Mouse (Mus musculus) testis, postnatal 14 days (tissue): ENCODE results near the gene Gabbr2.

Experiments
- DNase-seq: peaks from one replicate; pipeline ENCODE4 v3.0.0; 2021; ENCODE audit warnings: low spot score

The Gabbr2 gene

DNA sequence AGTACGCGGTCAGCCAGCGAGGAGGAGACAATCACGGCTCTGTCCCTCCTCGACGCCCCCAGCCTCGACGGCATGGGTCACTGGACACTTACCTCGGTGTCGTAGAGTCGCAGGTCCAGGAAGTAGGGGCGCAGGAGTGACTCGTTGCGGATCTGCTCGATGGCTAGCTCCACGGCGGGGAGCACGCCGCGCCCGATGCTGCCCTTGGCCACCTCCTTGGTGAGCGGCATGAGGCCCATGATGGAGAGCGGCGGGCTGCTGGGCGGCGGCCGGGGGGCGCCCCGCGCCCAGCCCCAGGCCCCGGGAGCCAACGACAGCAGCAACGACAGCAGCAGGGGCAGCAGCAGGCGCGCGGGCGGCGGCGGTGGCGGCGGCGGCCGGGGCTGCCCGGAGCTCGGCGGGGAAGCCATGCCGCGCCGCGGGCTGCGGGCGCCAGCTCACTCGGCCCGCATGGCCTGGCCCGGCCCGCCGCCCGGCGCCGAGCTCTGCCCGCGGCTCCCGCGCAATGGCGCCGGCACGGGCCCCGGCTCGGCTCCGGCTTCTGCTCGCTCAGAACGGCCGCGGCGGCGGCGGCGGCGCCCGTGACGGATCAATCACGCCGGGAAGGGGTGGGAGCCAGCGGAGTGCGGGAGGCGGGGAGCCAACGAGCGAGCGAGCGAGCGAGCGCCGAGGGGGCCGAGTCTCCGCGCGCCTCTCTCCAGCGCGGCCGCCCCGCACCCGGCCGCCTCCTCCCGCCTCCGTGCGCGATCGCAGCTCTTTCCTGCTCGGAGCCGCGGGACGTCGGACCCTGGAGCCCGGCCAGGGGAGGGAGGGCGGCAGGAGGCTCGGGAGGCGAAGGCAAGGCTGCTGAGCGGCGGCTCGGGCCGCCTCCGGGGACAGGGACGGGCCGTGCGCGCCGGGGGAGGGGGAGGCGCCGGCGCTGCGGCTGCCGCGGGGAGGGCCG lies at the start of gene Gabbr2:
Gene Gabbr2, minus strand, starts transcription at position 858 of the 943 bp plus-strand sequence.
- DNase-seq = no peak

DNA sequence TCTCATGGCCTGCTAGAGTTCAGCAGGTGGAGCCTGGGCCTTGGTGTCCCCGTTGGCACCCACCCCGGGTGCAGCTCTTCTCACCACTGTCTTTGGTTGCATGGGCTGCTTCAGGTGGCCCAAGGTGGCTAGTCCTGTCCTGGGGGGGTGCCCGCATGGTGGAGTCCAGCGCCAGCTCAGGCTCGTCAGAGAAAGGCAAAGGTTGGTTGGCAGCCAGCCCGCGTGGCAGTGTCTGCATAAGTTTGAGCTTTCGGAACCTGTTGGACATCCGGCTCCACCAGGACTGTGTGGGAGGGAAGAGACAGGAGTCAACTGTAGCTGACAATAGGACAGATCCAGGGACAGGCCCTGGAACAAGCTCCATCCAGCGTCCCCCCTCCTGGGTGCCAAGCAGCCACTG lies 47.9 kb upstream of the Gabbr2 start:
- DNase-seq = no peak

DNA sequence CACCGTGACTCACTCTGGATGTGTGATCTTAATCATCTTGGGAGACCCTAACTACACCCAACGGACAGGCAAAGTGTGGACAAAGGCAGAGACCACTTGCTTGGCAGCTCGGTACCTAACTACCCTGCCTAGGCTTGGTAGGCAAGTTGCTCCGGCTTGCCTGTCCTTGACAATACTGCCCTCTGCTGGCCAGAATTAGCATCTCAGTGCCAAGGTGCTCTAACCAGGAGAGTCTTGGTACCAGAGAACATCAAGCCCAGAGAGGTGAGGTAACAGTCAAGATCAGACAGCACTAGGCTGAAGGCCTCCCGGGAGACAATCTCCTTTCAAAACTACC lies 45.6 kb upstream of the Gabbr2 start:
- DNase-seq = peak; percentile 46

DNA sequence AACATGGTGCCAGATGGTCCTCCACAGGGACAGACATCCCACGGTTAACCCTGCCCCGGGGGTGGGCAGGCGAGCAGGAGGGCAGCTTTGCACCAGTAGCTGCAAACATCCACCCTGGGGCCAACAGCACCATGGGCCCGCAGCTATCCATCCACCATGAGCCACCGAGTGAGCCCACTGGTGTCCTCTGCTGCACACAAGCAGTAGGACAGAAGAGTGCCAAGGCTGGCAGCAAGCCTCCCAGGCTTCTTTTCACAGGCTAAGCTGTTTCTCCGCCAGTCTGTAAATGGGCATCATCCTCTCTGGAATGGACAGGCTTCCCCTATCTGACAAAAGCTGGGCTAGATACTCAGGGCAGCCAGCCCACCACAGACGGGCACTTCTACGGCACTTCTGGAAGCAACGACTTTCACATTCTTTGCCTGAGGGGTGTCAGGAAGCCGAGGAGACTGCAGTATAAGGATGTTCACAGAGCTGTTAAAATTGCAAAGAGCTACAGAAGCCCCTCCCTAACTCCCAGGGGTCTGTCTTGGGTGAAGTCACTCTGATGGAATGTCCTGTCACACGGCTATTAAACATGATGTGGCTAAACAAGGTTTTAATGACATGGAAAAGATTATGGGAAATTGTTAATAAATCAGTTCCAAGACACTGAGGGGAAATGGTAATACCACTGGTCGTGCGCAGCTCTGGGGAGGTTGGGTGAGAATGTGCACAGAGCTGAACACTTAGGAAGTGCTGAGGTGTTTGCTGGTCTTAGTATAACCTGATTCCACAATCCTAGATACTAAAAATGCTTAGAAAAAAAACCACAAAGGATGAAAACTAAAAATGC lies 45.0 kb upstream of the Gabbr2 start:
- DNase-seq = no peak

DNA sequence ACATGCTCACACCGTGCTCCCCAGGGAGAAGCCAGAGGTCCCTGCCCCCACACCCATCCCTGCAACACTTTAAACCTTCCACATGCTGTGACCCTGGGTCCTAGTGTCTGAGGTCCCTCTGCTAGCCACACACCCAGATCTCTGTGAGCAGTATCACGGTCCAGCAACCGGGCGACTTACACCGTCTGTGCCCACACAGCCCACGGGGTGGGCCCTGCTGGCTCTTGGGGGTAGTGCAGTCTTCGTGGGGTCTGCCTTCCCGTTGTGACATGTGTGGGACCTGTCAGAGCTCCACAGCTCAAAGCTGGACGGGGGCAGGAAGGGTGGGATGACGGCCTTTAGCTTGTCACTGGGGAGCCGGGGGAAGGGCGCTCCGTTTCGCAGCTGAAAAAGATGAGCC lies 43.9 kb upstream of the Gabbr2 start:
- DNase-seq = no peak

DNA sequence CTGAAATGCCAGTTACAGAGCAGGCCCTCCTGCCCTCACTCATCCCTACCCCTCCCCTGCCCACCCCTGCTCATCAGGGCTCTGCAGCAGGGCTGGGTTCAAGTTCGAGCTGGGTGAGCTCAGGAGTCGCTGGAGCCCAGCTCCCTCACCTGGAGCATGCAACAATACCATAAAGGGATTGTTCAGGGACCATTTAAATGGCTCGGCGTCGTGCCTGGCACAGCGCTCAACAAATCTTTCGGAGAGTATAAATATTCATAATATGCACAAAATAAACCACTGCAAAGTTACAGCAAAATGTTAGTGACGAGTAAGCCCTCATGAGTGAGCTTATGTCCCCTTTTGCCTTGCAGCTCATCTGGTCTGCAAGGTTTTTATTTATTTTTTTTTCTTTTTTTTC lies 40.5 kb upstream of the Gabbr2 start:
- DNase-seq = no peak

DNA sequence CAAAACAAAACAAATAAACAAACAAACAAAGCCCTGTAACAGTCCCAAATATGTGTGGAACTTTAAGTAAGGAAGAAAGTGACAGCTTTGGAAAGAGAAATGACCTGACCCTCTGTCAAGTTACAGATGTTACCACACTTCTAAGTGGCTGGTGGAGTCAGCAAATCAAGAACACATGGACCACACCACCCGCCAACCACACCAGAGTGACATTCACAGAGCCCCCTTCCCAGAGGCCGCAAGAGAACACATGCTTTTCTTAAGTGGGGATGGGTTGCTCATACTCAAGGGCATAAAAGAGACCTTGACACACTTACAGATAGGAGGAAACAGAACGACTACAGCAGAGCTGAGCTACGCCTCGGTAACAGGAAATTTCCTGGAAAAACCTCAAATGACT lies 37.1 kb upstream of the Gabbr2 start:
- no peak for DNase-seq

DNA sequence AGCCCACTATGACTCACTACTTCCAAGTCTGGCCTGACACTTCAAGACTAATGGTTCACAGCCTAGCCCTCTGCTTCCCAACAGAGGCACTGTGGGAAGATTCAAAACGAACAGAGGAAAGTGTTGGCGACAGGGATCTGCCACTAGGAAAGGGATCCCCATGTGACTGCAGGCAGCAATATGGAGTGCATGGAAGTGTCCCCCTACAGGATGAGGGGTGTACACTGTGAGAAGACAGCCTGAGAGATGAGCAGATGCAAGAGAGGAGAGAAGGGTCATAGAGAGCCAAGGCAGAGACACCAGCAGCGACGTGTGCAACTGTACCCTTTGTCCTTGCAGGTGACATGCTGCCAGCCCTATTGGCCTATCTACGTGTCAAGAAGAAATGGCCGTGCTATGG lies 32.3 kb upstream of the Gabbr2 start:
- DNase-seq = no peak

DNA sequence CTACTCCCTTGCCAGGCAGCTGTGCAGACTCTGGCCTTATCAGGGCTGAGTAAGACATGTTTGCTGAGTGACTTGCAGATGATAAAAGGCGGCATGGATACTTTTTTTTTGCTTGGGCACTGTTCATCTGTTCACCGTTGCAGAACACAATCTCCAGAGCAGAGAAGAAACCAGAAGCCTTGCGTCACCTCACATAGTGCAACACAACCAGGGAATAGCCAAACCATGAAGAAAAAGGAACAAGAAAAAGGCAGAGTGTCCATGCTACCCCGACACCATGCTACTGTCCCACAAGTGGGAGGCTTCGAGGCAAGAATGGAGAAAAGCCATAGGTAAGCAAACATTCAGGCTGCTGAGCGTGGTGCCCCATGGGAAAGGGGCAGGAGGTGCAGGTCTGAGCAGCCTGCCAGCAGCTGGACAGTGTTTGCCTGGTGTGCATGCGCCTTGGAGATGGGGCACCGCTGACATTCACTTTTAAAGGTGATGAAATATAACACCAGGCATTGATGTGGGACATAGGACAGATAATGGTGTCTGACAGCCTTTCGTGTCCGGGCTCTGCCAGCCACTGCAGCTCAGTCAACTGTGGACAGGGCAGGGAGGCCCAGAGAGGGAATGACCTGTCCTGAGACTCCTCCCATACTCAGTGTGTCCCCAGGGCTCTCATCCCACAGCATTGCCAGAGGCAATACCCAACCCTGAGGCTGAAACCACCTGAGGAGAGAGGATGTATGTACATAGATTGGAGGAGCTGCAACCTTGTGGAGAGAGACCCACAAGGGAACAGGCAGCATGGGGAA lies 31.3 kb upstream of the Gabbr2 start:
- no peak for DNase-seq

DNA sequence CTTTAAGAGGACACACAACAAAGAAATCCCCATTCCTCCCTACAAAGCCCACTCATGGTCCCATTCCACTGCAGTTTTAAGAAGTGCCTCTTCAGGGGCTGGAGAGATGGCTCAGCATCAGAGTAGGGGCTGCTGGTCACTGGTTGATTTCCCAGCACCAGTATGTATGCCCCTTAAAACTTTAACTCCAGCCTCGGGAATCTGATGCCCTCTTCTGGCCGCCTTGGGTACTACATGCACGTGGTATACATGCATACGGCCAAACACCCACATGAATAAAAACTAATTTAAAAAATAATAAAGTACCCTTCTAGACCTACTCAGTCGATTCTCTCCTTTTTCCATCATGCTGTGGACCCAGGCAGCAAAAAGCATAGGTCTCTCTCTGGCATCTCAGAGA lies 28.9 kb upstream of the Gabbr2 start:
- peak; percentile 27 for DNase-seq

DNA sequence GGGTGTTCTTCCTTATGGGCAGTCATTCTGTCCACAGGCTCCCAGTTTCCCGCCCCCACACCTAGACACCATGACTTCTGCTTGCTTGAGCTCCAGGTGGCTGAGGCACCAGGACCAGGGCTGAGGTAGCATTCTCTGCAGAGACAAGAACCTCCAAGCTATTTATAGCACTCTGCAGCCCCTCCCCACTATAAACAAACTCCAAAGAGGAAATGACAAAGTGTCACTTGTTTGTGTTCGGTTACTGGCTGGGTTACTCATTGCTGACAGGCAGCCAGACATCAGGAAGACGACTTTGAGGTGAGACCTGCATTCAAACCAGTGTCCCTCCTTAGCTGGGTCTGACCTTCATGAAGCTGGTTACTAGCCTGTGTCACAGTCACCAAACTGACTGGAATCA lies 23.5 kb upstream of the Gabbr2 start:
- DNase-seq = no peak

DNA sequence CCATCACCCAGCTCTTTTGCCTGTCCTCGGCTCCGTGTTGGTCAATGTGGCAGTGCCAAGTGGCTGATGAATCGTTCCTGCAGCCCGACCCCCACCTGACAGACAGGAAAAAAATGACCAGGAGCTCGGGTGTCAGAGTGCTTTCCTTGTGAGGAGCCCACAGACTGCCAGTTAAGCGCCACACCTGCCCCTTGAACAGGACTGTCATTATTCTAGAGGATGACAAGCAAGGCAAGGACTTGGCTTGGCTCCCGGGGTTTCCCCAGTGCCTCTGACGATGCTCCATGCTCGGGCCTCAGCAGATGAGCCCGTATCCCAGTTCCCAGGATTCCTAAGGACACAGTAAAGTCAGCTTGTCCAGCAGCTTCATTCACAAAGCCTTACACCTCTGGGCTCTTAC lies 20.8 kb upstream of the Gabbr2 start:
- DNase-seq = no peak

DNA sequence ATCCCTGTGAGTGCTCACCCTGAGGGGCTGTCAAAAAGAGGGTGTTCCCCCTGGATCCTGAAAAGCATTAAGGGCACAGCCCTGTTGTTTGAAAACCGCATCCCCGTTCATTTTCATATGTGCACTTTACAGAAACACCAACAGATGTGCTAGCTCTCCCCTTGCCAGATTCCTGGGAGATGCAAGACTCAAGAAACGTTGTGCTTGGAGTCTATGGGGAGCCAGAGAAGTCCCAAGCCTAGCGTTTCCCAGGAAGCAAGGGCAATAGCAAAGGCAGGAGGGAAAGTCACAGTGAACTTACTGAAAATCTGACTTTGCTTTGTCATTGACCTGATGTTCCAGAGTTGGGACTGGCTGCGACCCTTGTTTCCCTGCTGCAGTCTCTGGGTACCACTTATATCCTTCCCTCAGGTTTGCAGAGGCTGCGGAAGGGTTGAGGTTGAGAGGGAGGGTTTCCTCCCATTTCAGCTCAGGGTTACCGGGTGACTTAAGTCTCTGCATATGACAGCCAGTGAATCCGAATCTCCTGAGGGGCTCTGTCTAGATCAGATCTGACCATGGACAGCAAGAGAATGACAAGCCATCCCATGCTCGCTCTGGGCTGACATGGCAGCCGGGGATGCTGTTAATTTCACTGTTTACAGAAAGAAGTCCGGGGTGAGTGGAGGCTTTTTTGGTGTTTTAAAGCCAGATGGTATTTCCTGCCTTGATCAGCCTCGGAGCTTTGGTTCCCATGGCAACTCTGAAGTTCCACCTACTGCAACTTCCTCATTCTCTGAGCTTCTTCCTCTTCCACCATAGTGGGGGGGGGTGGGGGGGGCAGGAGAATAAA lies 18.9 kb upstream of the Gabbr2 start:
- DNase-seq = no peak

DNA sequence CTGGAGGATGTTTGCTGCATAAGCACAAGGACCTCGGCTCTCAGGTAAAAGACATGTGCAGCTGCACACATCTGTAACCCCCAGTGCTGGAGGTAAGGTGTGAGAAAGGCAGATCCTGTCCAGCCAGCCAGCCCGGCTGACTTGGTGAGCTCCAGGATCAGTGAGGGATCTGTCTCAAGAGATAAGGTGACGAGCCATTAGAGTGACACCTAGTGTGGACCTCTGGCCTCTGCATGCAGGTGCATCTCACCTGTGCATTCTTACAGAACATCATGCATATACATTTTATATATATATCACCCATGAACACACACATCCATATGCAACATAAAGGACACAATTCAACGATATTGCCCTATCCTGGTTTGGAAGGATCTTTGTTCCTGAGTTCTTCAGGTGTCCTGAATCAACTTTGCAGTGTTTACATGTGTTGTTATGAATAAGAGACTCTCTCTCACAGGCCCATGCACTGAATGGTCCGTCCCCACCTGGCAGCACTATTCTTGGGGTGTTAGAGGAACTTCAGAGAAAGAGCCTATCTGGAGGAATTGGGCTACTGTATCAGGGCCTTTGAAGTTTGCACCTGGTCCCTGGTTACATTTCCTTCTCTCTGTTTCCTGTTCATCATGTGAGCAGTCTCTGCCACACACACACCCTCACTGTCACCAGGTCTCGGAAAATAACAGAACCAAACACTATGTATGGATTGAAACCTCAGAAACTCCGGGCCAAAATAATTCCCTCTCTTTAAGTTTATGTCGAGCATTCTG lies 9.1 kb upstream of the Gabbr2 start:
- DNase-seq = no peak

DNA sequence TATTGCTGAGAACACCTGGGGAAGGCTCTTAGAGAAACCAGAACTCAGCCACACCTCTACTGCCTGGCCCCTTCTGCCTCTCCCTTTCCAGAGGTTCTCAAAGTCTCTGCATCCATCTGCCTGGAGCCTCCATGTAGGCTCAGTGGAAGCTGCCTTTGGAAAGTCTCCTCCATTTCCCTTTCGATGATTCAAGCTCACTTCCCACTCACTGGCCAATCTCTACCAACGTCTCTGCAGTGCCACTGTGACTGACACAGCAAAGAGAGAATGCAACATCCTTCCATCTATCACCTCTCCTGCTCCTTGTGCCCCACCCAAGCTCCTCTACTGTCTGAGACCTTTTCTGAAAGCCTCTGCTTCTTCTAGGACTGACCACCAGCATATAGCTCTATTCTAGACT lies 6.3 kb upstream of the Gabbr2 start:
- DNase-seq = no peak

DNA sequence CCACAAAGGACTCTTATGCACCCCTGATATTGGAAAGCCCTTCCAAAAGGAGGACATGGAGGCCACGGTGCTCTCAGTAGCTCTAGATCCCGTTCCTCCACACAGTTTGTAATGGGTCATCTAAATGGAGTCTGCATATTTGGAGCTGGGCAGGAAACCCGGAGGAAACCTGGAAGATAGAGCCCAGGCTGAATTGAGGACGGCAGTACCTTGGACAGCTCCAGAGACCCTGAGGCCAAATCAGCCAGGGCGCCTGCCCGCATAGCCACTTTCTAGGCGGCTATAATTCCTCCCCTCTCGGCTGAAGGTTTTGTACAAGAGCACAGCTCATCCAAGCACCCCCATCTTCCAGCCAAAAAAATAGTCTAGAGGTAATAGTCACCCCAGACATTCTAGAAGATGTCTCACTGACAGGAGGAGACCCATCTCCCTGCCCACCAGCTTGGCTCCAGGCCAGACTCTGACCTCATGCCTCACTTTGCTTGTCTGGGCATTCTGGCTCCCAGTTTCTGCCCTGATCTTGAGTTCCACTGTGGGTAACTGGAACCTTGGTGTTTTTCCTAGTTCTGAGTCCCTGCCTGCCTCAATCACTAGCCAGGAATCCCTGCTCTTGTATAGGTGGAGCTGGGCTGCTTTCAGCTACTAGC lies 1.3 kb upstream of the Gabbr2 start:
- DNase-seq = peak; percentile 38

DNA sequence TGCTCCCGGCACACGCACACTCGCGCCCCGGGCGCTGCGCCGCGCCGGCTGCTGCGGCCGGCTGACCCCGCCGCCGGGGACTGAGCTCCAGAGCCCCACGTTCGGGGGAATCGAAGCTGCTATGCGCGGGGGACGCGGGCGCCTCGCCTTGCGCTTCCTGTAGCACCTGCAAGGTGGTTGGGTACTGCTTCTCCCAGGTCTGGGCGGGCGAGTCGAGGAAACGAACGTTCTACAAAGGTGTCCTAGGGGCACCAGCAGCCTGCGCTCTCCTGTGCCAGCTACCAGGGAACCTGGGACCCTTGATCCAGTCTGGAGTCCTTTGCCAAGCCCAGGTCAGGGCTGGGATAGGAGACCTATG lies 265 bp upstream of the Gabbr2 start:
- no peak for DNase-seq

DNA sequence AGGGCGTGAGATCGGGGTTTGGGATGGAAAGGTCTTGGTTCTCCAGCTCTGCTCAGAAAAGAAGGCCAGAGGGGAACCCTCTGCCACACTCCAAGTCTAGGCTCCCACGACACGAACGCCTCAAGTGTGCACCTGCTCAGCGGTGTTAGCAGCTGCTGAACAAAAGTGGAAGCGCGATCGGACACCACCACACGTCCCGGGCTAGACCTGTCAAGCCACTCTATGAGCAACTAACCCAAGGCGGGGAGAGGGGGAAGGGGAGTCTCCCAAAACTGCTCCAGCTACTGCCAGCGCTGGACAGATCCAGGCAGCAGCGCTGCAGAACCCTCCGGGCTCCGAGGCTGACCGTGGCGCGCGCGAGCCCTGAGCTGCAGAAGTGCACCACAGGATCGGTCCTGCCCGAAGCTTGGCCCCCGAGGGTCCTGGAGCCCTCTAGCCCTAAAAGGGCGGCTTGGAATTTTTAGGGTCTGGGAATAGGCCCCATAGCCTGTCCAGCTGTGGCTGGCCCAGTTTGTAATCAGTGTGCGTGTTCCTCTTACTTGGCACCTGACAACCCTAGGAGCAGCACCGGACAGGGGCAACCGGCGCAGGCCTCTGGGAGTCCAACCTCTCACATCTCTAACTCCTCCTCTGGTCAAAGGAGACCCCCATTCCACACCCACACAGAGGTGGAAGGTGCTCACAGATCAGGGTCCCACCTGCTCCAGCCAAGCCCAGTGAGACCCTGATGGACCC lies 1.2 kb downstream of the Gabbr2 start:
- DNase-seq = no peak

DNA sequence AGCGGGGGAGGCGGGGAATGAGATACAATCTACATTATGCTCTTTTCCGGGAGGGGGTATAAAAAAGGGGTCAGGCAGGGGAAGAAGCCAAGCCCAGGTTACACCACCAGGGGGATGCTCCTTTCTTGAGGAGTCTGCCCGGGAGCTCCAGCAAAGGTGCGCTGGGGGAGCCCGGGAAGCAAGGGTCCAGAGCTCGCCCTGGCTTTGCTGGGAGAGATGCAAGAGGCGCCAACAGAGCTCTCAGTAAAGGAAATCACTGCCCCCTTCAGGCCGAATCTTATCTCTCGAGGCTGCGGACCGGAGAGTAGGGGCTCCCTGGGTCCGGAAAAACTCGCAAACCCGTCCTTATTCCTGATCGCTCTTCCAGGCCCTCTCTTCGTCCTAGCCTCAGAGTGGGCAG lies 1.8 kb downstream of the Gabbr2 start:
- DNase-seq = no peak

DNA sequence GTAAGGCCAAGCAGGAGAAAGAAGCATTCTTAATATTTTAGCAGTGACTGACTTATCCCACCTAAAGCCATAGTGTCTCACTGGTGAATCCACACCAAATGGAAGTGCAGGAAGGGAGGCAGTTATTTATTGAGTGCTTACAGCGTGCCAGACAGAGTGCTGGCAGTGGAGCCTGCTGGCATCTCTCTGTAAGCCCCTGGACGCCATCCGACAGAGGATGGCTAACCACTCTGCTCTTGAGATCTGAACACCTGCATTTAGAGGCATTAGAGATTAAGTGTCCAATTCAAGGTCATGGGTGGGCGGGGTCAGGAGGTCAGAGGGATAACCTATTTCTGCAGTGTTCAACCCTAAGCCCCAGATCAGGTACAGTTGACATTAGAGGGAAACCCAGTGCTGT lies 2.8 kb downstream of the Gabbr2 start:
- DNase-seq = no peak
